Mouse (Mus musculus) liver, postnatal 0 days (tissue): ENCODE data around the gene Ski. TPM values are rescaled to one million over a fixed set of nuclear protein-coding genes. Genes with fewer than 3 reads are reported as not detected.

Source experiments
- ATAC-seq: fragments of 200-750 bp; cut with Nextera tagmentation; 2 replicates; pipeline ENCODE4 v1.8.0; 2017; ENCODE audit warnings: mild to moderate bottlenecking, moderate library complexity
- DNase-seq: peaks from one replicate; pipeline ENCODE4 v3.0.0-alpha.2; 2016
- H3K27ac ChIP-seq: fragments of 300-500 bp; sonication (generic); 2 replicates; pipeline ENCODE4 v1.5.1; 2014; ENCODE audit warnings: antibody characterized with exemption, moderate library complexity, mild to moderate bottlenecking, low read depth
- H3K27me3 ChIP-seq: fragments of 300-500 bp; sonication (generic); 2 replicates; pipeline ENCODE4 v1.6.1; 2014; ENCODE audit warnings: low read length, control low read depth, mixed read lengths; ENCODE audit not compliant: insufficient read depth
- H3K36me3 ChIP-seq: fragments of 300-500 bp; sonication (generic); replicated peaks from 2 replicates; pipeline ENCODE4 v1.6.1; 2014; ENCODE audit warnings: mild to moderate bottlenecking, control low read depth, low read length, moderate library complexity, mixed read lengths; ENCODE audit not compliant: insufficient read depth
- H3K4me1 ChIP-seq: fragments of 300-500 bp; sonication (generic); 2 replicates; pipeline ENCODE4 v1.6.1; 2014; ENCODE audit warnings: antibody characterized with exemption, mild to moderate bottlenecking, control low read depth; ENCODE audit not compliant: insufficient read depth
- H3K4me2 ChIP-seq: fragments of 300-500 bp; sonication (generic); 2 replicates; pipeline ENCODE4 v1.6.1; 2014; ENCODE audit warnings: low read depth, mild to moderate bottlenecking, low read length, moderate library complexity, mixed read lengths
- H3K4me3 ChIP-seq: fragments of 300-500 bp; sonication (generic); 2 replicates; pipeline ENCODE4 v1.5.1; 2014; ENCODE audit warnings: low read depth, low read length
- H3K9ac ChIP-seq: fragments of 300-500 bp; sonication (generic); replicated peaks from 2 replicates; pipeline ENCODE4 v1.6.1; 2014; ENCODE audit warnings: mild to moderate bottlenecking, moderate library complexity
- H3K9me3 ChIP-seq: fragments of 300-500 bp; sonication (generic); 2 replicates; pipeline ENCODE4 v1.6.1; 2016; ENCODE audit warnings: mild to moderate bottlenecking, control low read depth, low read length, mixed read lengths
- CTCF ChIP-seq: sonication (generic); IDR thresholded peaks from 2 replicates; pipeline ENCODE4 v1.5.1; 2016; ENCODE audit warnings: antibody characterized with exemption, low read depth
- EP300 ChIP-seq: IDR thresholded peaks from 2 replicates; pipeline ENCODE4 v1.6.1; 2016; ENCODE audit warnings: antibody characterized with exemption, low read depth, mild to moderate bottlenecking
- WGBS: fragments of 180-500 bp; shearing (Covaris S2); extraction: QIAGEN DNeasy Blood & Tissue Kit; methylation state at CpG from one replicate; pipeline ENCODE4 v1.1.7; 2014; ENCODE audit not compliant: insufficient replicate concordance; 5-methylcytosine and 5-hydroxymethylcytosine counted together
- polyA plus RNA-seq: library from polyadenylated mRNA; unstranded; fragments of >200 nt; fragmentation: Nextera tagmentation; extraction: Ambion mirVana; gene quantifications from 2 replicates; pipeline ENCODE4 v1.2.1, GENCODE M21; 2015

The Ski gene
- polyA plus RNA-seq, 1 experiment from 2014 or later: 3.5 TPM

GRCm38 (mm10) chr4:155245770-155246492 is 23.5 kb upstream of the Ski start:
- peaks cover 26% of the 10 kb centered on the region for H3K4me1 ChIP-seq
- H3K27me3 ChIP-seq: no peaks in the 10 kb centered on the region
- H3K27ac ChIP-seq: no peak overlapping the region
- ATAC-seq (no peak), DNase-seq (no peak)
- H3K4me2 ChIP-seq: no peak overlapping the region
- H3K36me3 ChIP-seq: no peaks in the 10 kb centered on the region
- H3K9ac ChIP-seq: peak overlapping the region; percentile 48
- no peak for TF ChIP-seq CTCF
- no peak for TF ChIP-seq EP300
- no peak overlapping the region for H3K4me3 ChIP-seq
- H3K9me3 ChIP-seq: no peaks in the 10 kb centered on the region
- WGBS: 53% methylated on average over 6 of the region's 6 CpGs

DNA sequence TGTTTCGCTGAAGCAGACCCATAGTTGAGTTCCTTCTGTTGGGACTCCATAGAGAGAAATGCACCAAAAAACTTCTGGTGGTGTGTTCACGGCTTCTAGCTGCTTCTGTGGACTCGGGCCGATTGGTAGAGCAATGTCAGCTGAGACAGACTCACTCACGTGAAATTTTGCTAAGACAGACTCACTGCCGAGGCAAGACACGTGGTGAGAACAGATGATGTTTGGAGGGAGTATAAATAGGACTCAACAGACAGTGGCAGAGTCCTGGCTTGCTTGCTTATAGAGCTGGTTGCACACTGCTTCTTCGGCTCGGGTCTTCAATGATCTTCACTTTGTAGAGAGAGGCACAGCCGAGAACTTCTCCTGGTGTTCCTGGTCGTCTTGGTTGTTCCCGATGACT is 20.8 kb upstream of the Ski start:
- Histone ChIP-seq H3K9me3 (no peaks in the 10 kb centered on the region), H3K4me1 (peaks cover 15% of the 10 kb centered on the region), H3K27ac (no peak overlapping the region), H3K9ac (no peak overlapping the region), H3K36me3 (no peaks in the 10 kb centered on the region), H3K4me2 (no peak overlapping the region), H3K27me3 (no peaks in the 10 kb centered on the region), H3K4me3 (no peak overlapping the region)
- DNase-seq (no peak), ATAC-seq (no peak)
- 74% methylated on average over 12 of the region's 12 CpGs for WGBS
- TF ChIP-seq CTCF (no peak), EP300 (no peak)

DNA sequence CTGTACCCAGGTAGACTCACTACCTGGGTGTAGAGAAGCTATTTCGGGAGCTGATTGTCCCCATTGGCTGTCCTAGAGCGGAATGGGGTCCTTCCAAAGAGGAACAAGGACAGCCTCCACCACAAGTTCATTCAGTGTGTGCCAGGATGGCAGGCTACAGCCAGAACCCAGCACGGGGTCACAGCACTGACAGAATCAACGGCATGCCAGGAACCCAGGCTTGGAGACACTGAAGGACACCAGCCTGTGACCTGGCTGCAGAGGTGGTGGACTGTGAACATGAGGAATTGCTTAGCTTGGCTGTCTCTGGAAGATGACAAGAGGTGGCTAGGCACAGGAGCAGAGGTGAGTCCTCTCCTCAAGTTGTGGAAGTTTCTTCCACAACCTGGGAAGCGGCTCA is 19.9 kb upstream of the Ski start:
- Histone ChIP-seq H3K27ac (no peak overlapping the region), H3K9ac (no peak overlapping the region), H3K4me1 (peaks cover 23% of the 10 kb centered on the region), H3K9me3 (no peaks in the 10 kb centered on the region), H3K36me3 (no peaks in the 10 kb centered on the region), H3K4me2 (no peak overlapping the region), H3K4me3 (no peak overlapping the region), H3K27me3 (no peaks in the 10 kb centered on the region)
- TF ChIP-seq EP300 (no peak), CTCF (no peak)
- no peak for DNase-seq
- WGBS: 76% methylated on average over 5 of the region's 5 CpGs
- ATAC-seq: no peak

GRCm38 (mm10) chr4:155241789-155242188 is 19.4 kb upstream of the Ski start:
- Histone ChIP-seq H3K4me1 (peaks cover 24% of the 10 kb centered on the region), H3K4me2 (no peak overlapping the region), H3K27ac (no peak overlapping the region), H3K36me3 (no peaks in the 10 kb centered on the region), H3K9me3 (no peaks in the 10 kb centered on the region), H3K27me3 (no peaks in the 10 kb centered on the region), H3K9ac (no peak overlapping the region), H3K4me3 (no peak overlapping the region)
- no peak for ATAC-seq
- TF ChIP-seq CTCF: no peak
- TF ChIP-seq EP300: no peak
- no peak for DNase-seq
- 81% methylated on average over 9 of the region's 9 CpGs for WGBS

- WGBS: 63% methylated on average over 6 of the region's 6 CpGs
- no peak overlapping the region for H3K4me2 ChIP-seq
- H3K4me1 ChIP-seq: peaks cover 26% of the 10 kb centered on the region
- no peak overlapping the region for H3K27ac ChIP-seq
- H3K9me3 ChIP-seq: no peaks in the 10 kb centered on the region
- H3K36me3 ChIP-seq: no peaks in the 10 kb centered on the region
- ATAC-seq (no peak), DNase-seq (no peak)
- no peaks in the 10 kb centered on the region for H3K27me3 ChIP-seq
- H3K4me3 ChIP-seq: no peak overlapping the region
- no peak overlapping the region for H3K9ac ChIP-seq
- TF ChIP-seq CTCF: no peak
Observed at GRCm38 (mm10) chr4:155239494-155239893, 17.1 kb upstream of the Ski start.

GRCm38 (mm10) chr4:155238276-155238675 is 15.9 kb upstream of the Ski start:
- no peak for TF ChIP-seq EP300
- TF ChIP-seq CTCF: no peak
- H3K27ac ChIP-seq: 0 out of 2 replicates have a peak overlapping the region, but pooled peaks have one; percentile 44
- no peaks in the 10 kb centered on the region for H3K9me3 ChIP-seq
- peaks cover 36% of the 10 kb centered on the region for H3K4me1 ChIP-seq
- DNase-seq (no peak), ATAC-seq (peak; percentile 74)
- no peaks in the 10 kb centered on the region for H3K36me3 ChIP-seq
- H3K4me3 ChIP-seq: no peak overlapping the region
- no peak overlapping the region for H3K4me2 ChIP-seq
- H3K27me3 ChIP-seq: no peaks in the 10 kb centered on the region
- 46% methylated on average over 5 of the region's 5 CpGs for WGBS
- no peak overlapping the region for H3K9ac ChIP-seq
